Mouse (Mus musculus) brain, embryonic 14.5 days (tissue): ENCODE data around the gene Fgb.

Experiments used
- CTCF ChIP-seq: fragments of 200-500 bp; IDR thresholded peaks from 2 replicates; pipeline ENCODE4 v1.5.1; 2012; ENCODE audit warnings: inconsistent platforms, mild to moderate bottlenecking, moderate library complexity, borderline replicate concordance; ENCODE audit not compliant: insufficient read depth, insufficient read length; ENCODE audit errors: extremely low read depth
- POLR2A ChIP-seq: fragments of 200-500 bp; IDR thresholded peaks from 2 replicates; pipeline ENCODE4 v1.6.1; 2012; ENCODE audit warnings: mild to moderate bottlenecking, inconsistent platforms, borderline replicate concordance; ENCODE audit not compliant: poor library complexity, insufficient read depth, insufficient read length, severe bottlenecking; ENCODE audit errors: extremely low read depth

DNA sequence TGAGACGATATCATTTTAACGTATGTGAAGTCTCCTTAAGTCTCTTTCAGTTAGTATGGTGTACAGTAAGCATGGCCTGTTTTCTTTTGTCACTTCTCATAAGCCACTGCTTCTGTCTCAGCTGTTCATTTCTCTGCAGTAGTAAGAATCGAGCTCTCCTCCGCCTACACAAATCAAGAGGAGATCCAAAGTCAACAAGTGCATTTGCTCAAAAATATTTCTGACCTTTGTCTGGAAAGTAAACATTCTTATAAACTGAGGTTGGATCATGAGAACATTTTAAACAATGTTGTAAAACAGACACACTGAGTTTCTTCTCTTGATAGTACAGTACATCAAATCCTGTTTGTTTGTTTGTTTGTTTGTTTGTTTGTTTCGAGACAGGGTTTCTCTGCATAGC is 998 bp upstream of the Fgb start:
- TF ChIP-seq CTCF, result no peak
- TF ChIP-seq POLR2A, result no peak
